Mouse (Mus musculus) limb, embryonic 14.5 days (tissue): ENCODE measurements around the gene Sympk. TPM values are rescaled to one million over a fixed set of nuclear protein-coding genes. Genes with fewer than 3 reads are reported as not detected.

Source experiments
- ATAC-seq: fragments of 200-750 bp; cut with Nextera tagmentation; 2 replicates; pipeline ENCODE4 v1.8.0; 2017; ENCODE audit warnings: low read depth, moderate number of reproducible peaks, moderate TSS enrichment; ENCODE audit not compliant: low FRiP score
- DNase-seq: peaks from one replicate; pipeline ENCODE4 v3.0.0-alpha.2; 2015; ENCODE audit warnings: low spot score
- H3K27ac ChIP-seq: fragments of 300-500 bp; sonication (generic); replicated peaks from 2 replicates; pipeline ENCODE4 v1.5.1; 2014; ENCODE audit warnings: low read depth, mild to moderate bottlenecking, low read length, moderate library complexity, mixed read lengths
- H3K27me3 ChIP-seq: fragments of 300-500 bp; sonication (generic); 2 replicates; pipeline ENCODE4 v1.6.1; 2014; ENCODE audit warnings: low read length, mixed read lengths; ENCODE audit not compliant: control insufficient read depth, insufficient read depth
- H3K36me3 ChIP-seq: fragments of 300-500 bp; sonication (generic); 2 replicates; pipeline ENCODE4 v1.6.1; 2014; ENCODE audit warnings: mild to moderate bottlenecking, low read length, moderate library complexity, mixed read lengths; ENCODE audit not compliant: control insufficient read depth, insufficient read depth
- H3K4me1 ChIP-seq: fragments of 300-500 bp; sonication (generic); 2 replicates; pipeline ENCODE4 v1.6.1; 2014; ENCODE audit warnings: antibody characterized with exemption, low read length, mixed read lengths; ENCODE audit not compliant: control insufficient read depth, insufficient read depth
- H3K4me2 ChIP-seq: fragments of 300-500 bp; sonication (generic); replicated peaks from 2 replicates; pipeline ENCODE4 v1.6.1; 2014; ENCODE audit warnings: low read depth, mild to moderate bottlenecking, low read length, moderate library complexity; ENCODE audit not compliant: severe bottlenecking
- H3K4me3 ChIP-seq: fragments of 300-500 bp; sonication (generic); replicated peaks from 2 replicates; pipeline ENCODE4 v1.5.1; 2014; ENCODE audit warnings: low read length
- H3K9ac ChIP-seq: fragments of 300-500 bp; sonication (generic); 2 replicates; pipeline ENCODE4 v1.6.1; 2014; ENCODE audit warnings: mild to moderate bottlenecking, low read depth, low read length, moderate library complexity; ENCODE audit not compliant: severe bottlenecking
- H3K9me3 ChIP-seq: fragments of 300-500 bp; sonication (generic); 2 replicates; pipeline ENCODE4 v1.6.1; 2016; ENCODE audit warnings: low read length; ENCODE audit not compliant: control insufficient read depth
- POLR2A ChIP-seq: fragments of 200-500 bp; IDR thresholded peaks from 2 replicates; pipeline ENCODE4 v1.8.0; 2012; ENCODE audit warnings: inconsistent platforms, mild to moderate bottlenecking, moderate library complexity, borderline replicate concordance; ENCODE audit not compliant: insufficient read depth, insufficient read length; ENCODE audit errors: extremely low read depth
- WGBS: fragments of 180-500 bp; shearing (Covaris S2); extraction: QIAGEN DNeasy Blood & Tissue Kit; methylation state at CpG from one replicate; pipeline ENCODE4 v1.1.7; 2014; 5-methylcytosine and 5-hydroxymethylcytosine counted together
- polyA plus RNA-seq, 2 experiments: library from polyadenylated mRNA; depleted of rRNA in 1 of 2; stranded (reverse) in 1 of 2; unstranded in 1 of 2; fragments of >200 nt; fragmentation: Nextera tagmentation in 1 of 2; extraction: Ambion mirVana in 1 of 2; gene quantifications; 2 replicates each; pipeline versions ENCODE4 v1.2.1 to v1.2.3; 2012 to 2014

Sympk gene
- polyA plus RNA-seq, 2 experiments, result 23.0 to 97.0 TPM

GRCm38 (mm10) chr7:19083096-19083495 is 58.9 kb downstream of the Sympk start:
- peaks cover 69% of the 10 kb centered on the region for H3K36me3 ChIP-seq
- no peaks in the 10 kb centered on the region for H3K27me3 ChIP-seq
- H3K4me2 ChIP-seq, result peak overlapping the region; percentile 27
- WGBS, result 55% methylated on average over 5 of the region's 6 CpGs
- ATAC-seq (no peak), DNase-seq (no peak)
- H3K4me1 ChIP-seq, result peaks cover 26% of the 10 kb centered on the region
- no peak overlapping the region for H3K4me3 ChIP-seq
- H3K9ac ChIP-seq, result peak overlapping the region; percentile 12; the same call in 1 of the 2 replicates
- H3K27ac ChIP-seq, result 0 out of 2 replicates have a peak overlapping the region, but pooled peaks have one; percentile 5
- no peaks in the 10 kb centered on the region for H3K9me3 ChIP-seq
- TF ChIP-seq POLR2A, result no peak

DNA sequence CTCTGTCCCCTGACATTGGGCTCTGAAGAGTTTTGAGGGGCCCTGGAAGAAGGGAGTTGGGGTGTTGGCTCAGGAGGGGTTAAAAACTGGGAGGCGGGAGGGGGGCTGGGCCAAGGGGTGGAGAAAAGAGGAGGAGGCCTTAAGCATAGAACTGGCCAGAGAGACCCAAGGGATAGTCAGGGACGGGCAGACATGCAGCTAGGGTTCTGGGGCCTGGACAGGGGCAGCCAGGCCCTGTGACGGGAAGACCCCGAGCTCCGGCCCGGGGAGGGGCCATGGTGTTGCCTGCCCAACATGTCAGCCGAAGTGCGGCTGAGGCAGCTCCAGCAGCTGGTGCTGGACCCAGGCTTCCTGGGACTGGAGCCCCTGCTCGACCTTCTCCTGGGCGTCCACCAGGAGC is 59.5 kb downstream of the Sympk start, which contains the start of gene Dmpk:
Gene Dmpk (plus strand): TSS at position 149 of the 400 bp plus-strand sequence.
- Histone ChIP-seq H3K27me3 (no peaks in the 10 kb centered on the region), H3K9me3 (no peaks in the 10 kb centered on the region), H3K36me3 (peaks cover 64% of the 10 kb centered on the region), H3K4me2 (peak within 1 kb of the TSS; percentile 27), H3K9ac (peak within 1 kb of the TSS; percentile 34; the same call in 1 of the 2 replicates), H3K27ac (peak within 1 kb of the TSS; percentile 5; the same call in 1 of the 2 replicates), H3K4me1 (peaks cover 26% of the 10 kb centered on the region), H3K4me3 (peak within 1 kb of the TSS; percentile 19)
- DNase-seq (no peak), ATAC-seq (peak; percentile 34)
- 52% methylated on average over 10 of the region's 10 CpGs for WGBS
- TF ChIP-seq POLR2A, result no peak

- no peak for TF ChIP-seq POLR2A
- DNase-seq (no peak), ATAC-seq (peak; percentile 17)
- Histone ChIP-seq H3K4me1 (peaks cover 26% of the 10 kb centered on the region), H3K4me3 (peak overlapping the region; percentile 19), H3K36me3 (peaks cover 63% of the 10 kb centered on the region), H3K27me3 (no peaks in the 10 kb centered on the region), H3K27ac (no peak overlapping the region; the same call in 1 of the 2 replicates), H3K9ac (peak overlapping the region; percentile 34; the same call in 1 of the 2 replicates), H3K4me2 (peak overlapping the region; percentile 27), H3K9me3 (no peaks in the 10 kb centered on the region)
- WGBS, result 57% methylated on average over 6 of the region's 6 CpGs
These were observed 60.1 kb downstream of the Sympk start for GRCm38 (mm10) chr7:19084277-19084771.

DNA sequence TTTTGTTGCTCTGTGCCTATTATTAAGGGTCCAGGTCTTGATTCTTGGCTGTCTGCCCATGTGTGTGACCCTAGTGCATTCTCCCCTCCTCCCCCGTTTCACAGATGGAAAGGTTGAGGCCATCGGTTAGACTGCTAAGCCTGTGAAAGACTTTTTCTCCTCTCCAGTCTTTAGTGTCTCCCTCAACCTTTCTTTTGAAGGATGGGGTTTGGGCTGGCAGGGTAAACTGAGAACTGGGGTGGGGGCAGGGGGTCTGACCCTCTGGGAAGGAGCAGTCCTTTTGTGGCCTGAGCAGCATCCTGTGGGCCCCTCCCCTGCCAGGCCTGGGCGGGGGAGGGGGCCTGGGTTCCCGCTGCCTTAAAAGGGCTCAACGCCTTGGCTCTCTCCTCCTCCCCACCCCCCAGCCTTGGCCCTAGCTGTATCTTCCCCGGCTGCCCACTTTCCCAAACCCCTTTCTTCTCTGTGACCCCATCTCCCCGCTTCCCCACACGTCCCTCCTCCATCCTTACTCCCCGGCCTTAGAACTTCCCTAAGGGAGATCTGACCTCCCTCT is 60.8 kb downstream of the Sympk start:
- H3K27ac ChIP-seq, result no peak overlapping the region
- WGBS, result 25% methylated on average over 9 of the region's 9 CpGs
- peak overlapping the region; percentile 27; the same call in 1 of the 2 replicates for H3K4me2 ChIP-seq
- peaks cover 26% of the 10 kb centered on the region for H3K4me1 ChIP-seq
- ATAC-seq (no peak), DNase-seq (no peak)
- H3K9ac ChIP-seq, result peak overlapping the region; percentile 34
- H3K4me3 ChIP-seq, result peak overlapping the region; percentile 0; the same call in 1 of the 2 replicates
- no peak for TF ChIP-seq POLR2A
- H3K27me3 ChIP-seq, result no peaks in the 10 kb centered on the region
- H3K36me3 ChIP-seq, result peaks cover 57% of the 10 kb centered on the region
- no peaks in the 10 kb centered on the region for H3K9me3 ChIP-seq

GRCm38 (mm10) chr7:19085495-19085894 is 61.3 kb downstream of the Sympk start:
- no peak for DNase-seq
- WGBS, result 9% methylated on average over 6 of the region's 6 CpGs
- no peak for ATAC-seq
- Histone ChIP-seq H3K4me1 (peaks cover 26% of the 10 kb centered on the region), H3K9ac (peak overlapping the region; percentile 34; the same call in 1 of the 2 replicates), H3K27me3 (no peaks in the 10 kb centered on the region), H3K4me3 (peak overlapping the region; percentile 0; the same call in 1 of the 2 replicates), H3K36me3 (peaks cover 57% of the 10 kb centered on the region), H3K4me2 (peak overlapping the region; percentile 27), H3K27ac (no peak overlapping the region), H3K9me3 (no peaks in the 10 kb centered on the region)
- no peak for TF ChIP-seq POLR2A
